Mouse (Mus musculus) CH12.LX (cell line): ENCODE results near the gene Gm21973.

Experiments used
- CHD1 ChIP-seq: IDR thresholded peaks from 2 replicates; pipeline ENCODE4 v1.6.1; 2012; ENCODE audit warnings: low read depth, low read length, improper control_type of control experiment, inconsistent platforms
- CTCF ChIP-seq, 2 experiments: IDR thresholded peaks in 1 of 2; conservative IDR thresholded peaks in 1 of 2; 2 replicates each; pipeline ENCODE4 v1.5.1; 2011 to 2012; ENCODE audit warnings: low read depth in 2 of 2, low read length in 2 of 2, improper control_type of control experiment in 1 of 2, inconsistent platforms in 1 of 2, mild to moderate bottlenecking in 1 of 2, moderate library complexity in 1 of 2
- EP300 ChIP-seq: IDR thresholded peaks from 2 replicates; pipeline ENCODE4 v1.6.1; 2011; ENCODE audit warnings: low read length, improper control_type of control experiment
- HCFC1 ChIP-seq: IDR thresholded peaks from 2 replicates; pipeline ENCODE4 v1.6.1; 2012; ENCODE audit warnings: low read depth, mild to moderate bottlenecking, inconsistent platforms, low read length, improper control_type of control experiment
- MAFK ChIP-seq: IDR thresholded peaks from 2 replicates; pipeline ENCODE4 v1.6.1; 2011; ENCODE audit warnings: low read length, improper control_type of control experiment; ENCODE audit not compliant: insufficient replicate concordance
- MAX ChIP-seq: IDR thresholded peaks from 2 replicates; pipeline ENCODE4 v1.6.1; 2011; ENCODE audit warnings: low read length, improper control_type of control experiment
- MXI1 ChIP-seq: IDR thresholded peaks from 2 replicates; pipeline ENCODE4 v1.6.1; 2011; ENCODE audit warnings: mild to moderate bottlenecking, low read depth, low read length, improper control_type of control experiment
- POLR2A ChIP-seq: IDR thresholded peaks from 2 replicates; pipeline ENCODE4 v1.6.1; 2011; ENCODE audit warnings: low read depth, mild to moderate bottlenecking, improper control_type of control experiment, low read length
- TBP ChIP-seq: conservative IDR thresholded peaks from 2 replicates; pipeline ENCODE4 v1.6.1; 2011; ENCODE audit warnings: low read depth, low read length, improper control_type of control experiment
- TCF12 ChIP-seq: IDR thresholded peaks from 2 replicates; pipeline ENCODE4 v1.6.1; 2014; ENCODE audit warnings: low read depth, mild to moderate bottlenecking, inconsistent platforms, low read length, improper control_type of control experiment
- USF1 ChIP-seq: IDR thresholded peaks from 2 replicates; pipeline ENCODE4 v1.6.1; 2014; ENCODE audit warnings: low read depth, mild to moderate bottlenecking, inconsistent platforms, low read length, improper control_type of control experiment
- USF2 ChIP-seq: conservative IDR thresholded peaks from 2 replicates; pipeline ENCODE4 v1.6.1; 2011; ENCODE audit warnings: low read depth, low read length, improper control_type of control experiment
- ZKSCAN1 ChIP-seq: IDR thresholded peaks from 2 replicates; pipeline ENCODE4 v1.6.1; 2012; ENCODE audit warnings: low read depth, inconsistent platforms, low read length, improper control_type of control experiment, borderline replicate concordance
- ZMIZ1 ChIP-seq: IDR thresholded peaks from 2 replicates; pipeline ENCODE4 v1.6.1; 2012; ENCODE audit warnings: low read depth, mild to moderate bottlenecking, inconsistent platforms, low read length, improper control_type of control experiment

- TF ChIP-seq TBP, result no peak
- no peak for TF ChIP-seq MAX
- no peak for TF ChIP-seq CTCF (conservative IDR thresholded peaks at IDR 0.05 in 1 of 2, IDR thresholded peaks at IDR 0.05 in 1 of 2; ENCODE audit: low read depth in 2 of 2, low read length in 2 of 2)
- TF ChIP-seq POLR2A, result no peak
- TF ChIP-seq USF2, result no peak
- TF ChIP-seq EP300, result no peak
- no peak for TF ChIP-seq MAFK
- no peak for TF ChIP-seq ZMIZ1
- no peak for TF ChIP-seq TCF12
- TF ChIP-seq USF1, result no peak
- no peak for TF ChIP-seq CHD1
- no peak for TF ChIP-seq MXI1
- no peak for TF ChIP-seq ZKSCAN1
- TF ChIP-seq HCFC1, result no peak
Observed at GRCm38 (mm10) chr15:10387263-10387662, 62.1 kb downstream of the Gm21973 start.
